ENCODE assay signal across 7 mouse cellular contexts in the genomic region with DNA sequence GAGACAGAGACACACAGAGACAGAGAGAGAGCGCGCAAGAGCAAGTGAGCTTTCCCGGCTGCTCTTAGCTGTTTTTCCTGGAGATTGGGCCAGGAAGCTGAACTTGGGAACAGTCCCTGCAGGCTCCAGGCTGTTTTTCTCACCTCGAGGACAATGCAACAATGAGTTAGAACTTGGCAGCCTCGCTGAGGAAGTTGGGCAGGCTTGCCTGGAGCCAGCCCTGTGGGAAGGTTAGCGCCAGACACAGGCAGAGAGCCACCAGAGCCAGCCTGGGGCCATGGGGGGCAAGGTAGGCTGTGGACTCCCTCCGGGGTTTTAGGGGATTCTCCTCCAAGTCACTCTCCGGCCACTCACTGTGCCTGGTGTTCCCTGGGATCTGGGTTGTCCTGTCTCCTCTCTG.
A peak's percentile ranks its signal among the peaks of the same experiment; 100 is the strongest.
DNase-seq lines count a peak whose midpoint lies in the region.

No protein-coding gene starts in this region.

- DNase-seq in right cerebral cortex, postnatal 25 days: peak; percentile 38
- DNase-seq in right cerebral cortex, postnatal 14 days: no peak
- DNase-seq in fibroblast of lung, adult 2 months (ENCODE audit: low read depth): peak; percentile 58
- DNase-seq in heart, postnatal 36 days: peak; percentile 66 to 73
- peak; percentile 56 to 61 for DNase-seq in layer of hippocampus, postnatal 36 days
- DNase-seq in skeletal muscle tissue, adult 2 months (ENCODE audit: low read depth, low spot score): peak; percentile 43
- DNase-seq in thymus, postnatal 4 days: no peak

- intact Hi-C loops in heart, postnatal 36 days (cut with DNase I): loop anchor here (1.0 to 10.0 kb wide), 2 partner anchors 156 to 276 kb away; no protein-coding TSS in a partner anchor

Comparison
In these comparisons a context has a peak if more than half of its experiments do, and no peak if none do; other contexts are left out.
1. DNase-seq: peak in right cerebral cortex, postnatal 25 days (single experiment), fibroblast of lung, adult 2 months (single experiment), heart, postnatal 36 days (2 of 2), layer of hippocampus, postnatal 36 days (2 of 2) and skeletal muscle tissue, adult 2 months (single experiment); none in right cerebral cortex, postnatal 14 days (single experiment) and thymus, postnatal 4 days (single experiment).